Mouse (Mus musculus): ENCODE results near the gene Zfp691. TPM values are rescaled to one million over a fixed set of nuclear protein-coding genes. Genes with fewer than 3 reads are reported as not detected.

Zfp691 gene
- 8.1 and 8.3 TPM in 2 replicates for polyA plus RNA-seq (2015; fragmentation: Nextera tagmentation; extraction: Ambion mirVana)

GRCm38 (mm10) chr4:119173851-119174453, at the start of gene Zfp691:
TSS of gene Zfp691 (minus strand) at chr4:119174195.
- H3K9me3 ChIP-seq (replicated peaks), result no peaks in the 10 kb centered on the region
- peaks cover 17% of the 10 kb centered on the region for H3K4me1 ChIP-seq
- peak within 1 kb of the TSS; percentile 75 for H3K4me3 ChIP-seq (replicated peaks)
- WGBS, result under 1% methylated on average over 40 of the region's 40 CpGs
- peak within 1 kb of the TSS; percentile 60 for H3K4me2 ChIP-seq (replicated peaks)
- H3K36me3 ChIP-seq, result peaks cover 18% of the 10 kb centered on the region
- H3K27ac ChIP-seq (replicated peaks), result 0 out of 2 replicates have a peak within 1 kb of the TSS, but pooled peaks have one; percentile 61
- peak within 1 kb of the TSS; percentile 59 for H3K9ac ChIP-seq
- H3K27me3 ChIP-seq, result no peaks in the 10 kb centered on the region
- ATAC-seq (ENCODE audit: insufficient number of reproducible peaks, low FRiP score, low TSS enrichment, low read depth), result peak; percentile 99

DNA sequence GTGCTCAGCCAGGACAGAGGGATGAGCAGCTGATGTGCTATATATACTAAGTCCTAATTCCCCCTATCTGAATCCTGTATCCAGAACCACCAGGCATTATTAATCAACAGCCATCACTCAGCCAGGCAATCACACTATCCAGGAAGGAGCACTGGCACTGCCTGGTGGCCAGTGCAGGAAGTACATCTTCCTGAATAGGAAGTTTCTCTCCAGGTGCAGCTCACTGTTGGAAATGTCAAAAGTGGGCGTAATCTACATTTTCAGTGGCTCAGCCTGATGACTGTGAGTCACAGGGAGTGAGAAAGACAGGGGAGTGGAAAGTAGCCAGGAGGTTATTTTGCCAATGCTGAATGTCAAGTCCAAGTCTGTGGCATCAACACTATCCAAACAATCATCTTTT, 49.7 kb upstream of the Zfp691 start:
- H3K4me1 ChIP-seq, result no peaks in the 10 kb centered on the region
- H3K27me3 ChIP-seq, result no peaks in the 10 kb centered on the region
- H3K27ac ChIP-seq (replicated peaks), result no peak overlapping the region
- 66% methylated on average over 1 of the region's 1 CpGs for WGBS
- no peak for ATAC-seq (ENCODE audit: insufficient number of reproducible peaks, low FRiP score, low TSS enrichment, low read depth)
- H3K36me3 ChIP-seq, result peaks cover 48% of the 10 kb centered on the region
- no peak overlapping the region for H3K9ac ChIP-seq
- H3K4me3 ChIP-seq (replicated peaks), result no peak overlapping the region
- no peaks in the 10 kb centered on the region for H3K9me3 ChIP-seq (replicated peaks)
- no peak overlapping the region for H3K4me2 ChIP-seq (replicated peaks)

- ATAC-seq (ENCODE audit: insufficient number of reproducible peaks, low FRiP score, low TSS enrichment, low read depth), result no peak
- Histone ChIP-seq H3K27me3 (no peaks in the 10 kb centered on the region), H3K36me3 (0 out of 2 replicates have a peak, but pooled peaks cover 3% of the 10 kb centered on the region), H3K4me3 (replicated peaks) (no peak within 1 kb of the TSS), H3K4me1 (peaks cover 14% of the 10 kb centered on the region; the same call in 1 of the 2 replicates), H3K27ac (replicated peaks) (no peak within 1 kb of the TSS), H3K9me3 (replicated peaks) (no peaks in the 10 kb centered on the region), H3K9ac (no peak within 1 kb of the TSS), H3K4me2 (replicated peaks) (no peak within 1 kb of the TSS)
- 9% methylated on average over 11 of the region's 11 CpGs for WGBS
These were observed 44.2 kb upstream of the Zfp691 start, which contains the start of gene Tmem269 for GRCm38 (mm10) chr4:119218169-119218568. TSS of gene Tmem269 (minus strand) at chr4:119218217.

DNA sequence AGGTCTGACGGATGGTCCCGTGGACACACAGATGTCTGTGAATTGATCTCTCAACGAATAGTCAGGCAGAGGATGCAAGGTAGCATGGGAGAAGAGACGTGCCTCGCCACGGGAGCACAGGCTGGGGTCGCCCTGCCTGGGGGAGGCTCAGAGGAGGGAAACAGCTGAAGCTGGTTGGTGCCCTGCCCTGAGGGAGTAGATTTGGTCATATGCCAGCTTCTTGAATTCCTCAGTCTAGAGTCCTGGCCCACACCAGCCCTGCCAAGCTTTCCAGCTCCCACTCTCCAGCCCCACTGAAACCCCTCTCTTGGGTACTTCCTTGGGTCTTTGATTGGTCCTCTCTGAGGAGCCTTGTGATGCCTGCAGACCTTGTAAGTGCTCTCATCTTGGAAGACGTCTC, 42.7 kb upstream of the Zfp691 start:
- 57% methylated on average over 8 of the region's 8 CpGs for WGBS
- no peaks in the 10 kb centered on the region for H3K9me3 ChIP-seq (replicated peaks)
- peaks cover 14% of the 10 kb centered on the region; the same call in 1 of the 2 replicates for H3K4me1 ChIP-seq
- no peak overlapping the region for H3K9ac ChIP-seq
- ATAC-seq (ENCODE audit: insufficient number of reproducible peaks, low FRiP score, low TSS enrichment, low read depth), result peak; percentile 69
- no peak overlapping the region for H3K4me2 ChIP-seq (replicated peaks)
- no peaks in the 10 kb centered on the region for H3K27me3 ChIP-seq
- no peak overlapping the region for H3K4me3 ChIP-seq (replicated peaks)
- H3K36me3 ChIP-seq, result no peaks in the 10 kb centered on the region
- H3K27ac ChIP-seq (replicated peaks), result no peak overlapping the region

DNA sequence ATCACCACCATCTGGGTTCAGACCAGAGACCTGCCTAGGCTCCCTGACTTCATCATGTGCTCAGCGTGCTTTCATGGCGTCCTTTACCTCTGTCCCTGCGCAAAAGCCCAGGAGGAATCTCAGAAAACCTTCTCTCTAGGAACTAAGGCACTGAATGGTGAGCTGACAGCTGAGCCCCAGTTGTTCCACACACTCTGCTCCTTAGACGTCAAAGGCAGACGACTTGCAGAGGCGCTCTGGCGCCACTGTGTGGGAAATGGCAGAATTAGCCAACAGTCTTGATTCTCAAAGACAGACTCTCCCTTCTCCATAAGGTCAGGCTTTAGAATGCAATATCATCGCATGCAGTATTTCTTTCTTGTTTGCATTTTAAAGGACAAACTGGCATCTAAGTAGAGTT, 30.7 kb upstream of the Zfp691 start:
- H3K36me3 ChIP-seq, result peaks cover 16% of the 10 kb centered on the region; the same call in 1 of the 2 replicates
- H3K4me1 ChIP-seq, result no peaks in the 10 kb centered on the region
- no peak overlapping the region for H3K27ac ChIP-seq (replicated peaks)
- H3K9ac ChIP-seq, result no peak overlapping the region
- no peak overlapping the region for H3K4me2 ChIP-seq (replicated peaks)
- no peaks in the 10 kb centered on the region for H3K9me3 ChIP-seq (replicated peaks)
- H3K27me3 ChIP-seq, result no peaks in the 10 kb centered on the region
- 17% methylated on average over 8 of the region's 8 CpGs for WGBS
- ATAC-seq (ENCODE audit: insufficient number of reproducible peaks, low FRiP score, low TSS enrichment, low read depth), result no peak
- H3K4me3 ChIP-seq (replicated peaks), result no peak overlapping the region

- H3K27ac ChIP-seq (replicated peaks), result no peak overlapping the region
- H3K27me3 ChIP-seq, result no peaks in the 10 kb centered on the region
- H3K4me3 ChIP-seq (replicated peaks), result no peak overlapping the region
- peaks cover 28% of the 10 kb centered on the region for H3K4me1 ChIP-seq
- no peak for ATAC-seq (ENCODE audit: insufficient number of reproducible peaks, low FRiP score, low TSS enrichment, low read depth)
- H3K36me3 ChIP-seq, result peaks cover 16% of the 10 kb centered on the region; the same call in 1 of the 2 replicates
- no peak overlapping the region for H3K4me2 ChIP-seq (replicated peaks)
- WGBS, result 77% methylated on average over 6 of the region's 6 CpGs
- no peaks in the 10 kb centered on the region for H3K9me3 ChIP-seq (replicated peaks)
- H3K9ac ChIP-seq, result no peak overlapping the region
These were observed 24.1 kb upstream of the Zfp691 start for GRCm38 (mm10) chr4:119198105-119198504.

GRCm38 (mm10) chr4:119195582-119196320, 21.8 kb upstream of the Zfp691 start:
- H3K9me3 ChIP-seq (replicated peaks), result no peaks in the 10 kb centered on the region
- peak overlapping the region; percentile 66 for H3K4me2 ChIP-seq (replicated peaks)
- H3K4me1 ChIP-seq, result peaks cover 28% of the 10 kb centered on the region
- H3K27me3 ChIP-seq, result no peaks in the 10 kb centered on the region
- H3K4me3 ChIP-seq (replicated peaks), result peak overlapping the region; percentile 78
- peaks cover 4% of the 10 kb centered on the region; the same call in 1 of the 2 replicates for H3K36me3 ChIP-seq
- H3K27ac ChIP-seq (replicated peaks), result peak overlapping the region; percentile 84
- peak overlapping the region; percentile 68 for H3K9ac ChIP-seq
- ATAC-seq (ENCODE audit: insufficient number of reproducible peaks, low FRiP score, low TSS enrichment, low read depth), result no peak; the same call in 1 of the 2 replicates
- WGBS, result 6% methylated on average over 18 of the region's 18 CpGs

GRCm38 (mm10) chr4:119194909-119195581, 21.1 kb upstream of the Zfp691 start, which contains the start of gene Svbp:
TSS of gene Svbp (plus strand) at chr4:119195306.
- H3K36me3 ChIP-seq, result no peaks in the 10 kb centered on the region
- peak within 1 kb of the TSS; percentile 84 for H3K27ac ChIP-seq (replicated peaks)
- under 1% methylated on average over 47 of the region's 47 CpGs for WGBS
- H3K4me2 ChIP-seq (replicated peaks), result peak within 1 kb of the TSS; percentile 66
- ATAC-seq (ENCODE audit: insufficient number of reproducible peaks, low FRiP score, low TSS enrichment, low read depth), result peak; percentile 93
- peaks cover 28% of the 10 kb centered on the region for H3K4me1 ChIP-seq
- H3K9me3 ChIP-seq (replicated peaks), result no peaks in the 10 kb centered on the region
- H3K27me3 ChIP-seq, result no peaks in the 10 kb centered on the region
- H3K4me3 ChIP-seq (replicated peaks), result peak within 1 kb of the TSS; percentile 78
- H3K9ac ChIP-seq, result peak within 1 kb of the TSS; percentile 68

DNA sequence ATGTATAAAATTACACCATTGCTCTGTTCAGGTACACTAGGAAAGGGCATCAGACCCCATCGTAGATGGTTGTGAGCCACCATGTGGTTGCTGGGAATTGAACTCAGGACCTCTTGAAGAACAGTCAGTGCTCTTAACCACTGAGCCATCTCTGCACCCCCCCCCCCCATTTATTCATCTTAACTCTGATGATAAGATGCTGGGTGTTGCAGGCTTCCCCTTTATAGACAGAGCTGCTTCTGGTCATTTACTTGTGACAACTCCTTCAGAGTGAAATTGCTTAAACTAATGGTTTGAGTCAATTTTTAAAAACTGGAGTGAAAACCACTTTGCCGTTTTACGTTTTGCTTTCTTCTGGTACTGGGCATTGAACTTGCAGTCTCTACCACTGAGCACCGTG, 18.8 kb upstream of the Zfp691 start:
- no peak for ATAC-seq (ENCODE audit: insufficient number of reproducible peaks, low FRiP score, low TSS enrichment, low read depth)
- no peak overlapping the region for H3K4me3 ChIP-seq (replicated peaks)
- no peaks in the 10 kb centered on the region for H3K27me3 ChIP-seq
- H3K4me1 ChIP-seq, result peaks cover 20% of the 10 kb centered on the region
- 86% methylated on average over 4 of the region's 4 CpGs for WGBS
- H3K4me2 ChIP-seq (replicated peaks), result no peak overlapping the region
- no peaks in the 10 kb centered on the region for H3K36me3 ChIP-seq
- no peaks in the 10 kb centered on the region for H3K9me3 ChIP-seq (replicated peaks)
- no peak overlapping the region for H3K9ac ChIP-seq
- H3K27ac ChIP-seq (replicated peaks), result no peak overlapping the region

GRCm38 (mm10) chr4:119191273-119191672, 17.3 kb upstream of the Zfp691 start:
- 65% methylated on average over 3 of the region's 3 CpGs for WGBS
- Histone ChIP-seq H3K4me3 (replicated peaks) (no peak overlapping the region), H3K9ac (no peak overlapping the region), H3K27me3 (0 out of 2 replicates have a peak, but pooled peaks cover 3% of the 10 kb centered on the region), H3K36me3 (no peaks in the 10 kb centered on the region), H3K4me2 (replicated peaks) (no peak overlapping the region), H3K4me1 (0 out of 2 replicates have a peak, but pooled peaks cover 7% of the 10 kb centered on the region), H3K9me3 (replicated peaks) (no peaks in the 10 kb centered on the region), H3K27ac (replicated peaks) (no peak overlapping the region)
- ATAC-seq (ENCODE audit: insufficient number of reproducible peaks, low FRiP score, low TSS enrichment, low read depth), result no peak

GRCm38 (mm10) chr4:119190618-119191017, 16.6 kb upstream of the Zfp691 start:
- 0 out of 2 replicates have a peak, but pooled peaks cover under 1% of the 10 kb centered on the region for H3K4me1 ChIP-seq
- H3K9me3 ChIP-seq (replicated peaks), result no peaks in the 10 kb centered on the region
- H3K4me3 ChIP-seq (replicated peaks), result no peak overlapping the region
- WGBS, result 82% methylated on average over 8 of the region's 8 CpGs
- no peak overlapping the region for H3K9ac ChIP-seq
- no peak overlapping the region for H3K27ac ChIP-seq (replicated peaks)
- no peaks in the 10 kb centered on the region for H3K36me3 ChIP-seq
- no peak overlapping the region for H3K4me2 ChIP-seq (replicated peaks)
- H3K27me3 ChIP-seq, result 0 out of 2 replicates have a peak, but pooled peaks cover 3% of the 10 kb centered on the region
- no peak for ATAC-seq (ENCODE audit: insufficient number of reproducible peaks, low FRiP score, low TSS enrichment, low read depth)
